Comparison of ENCODE assay signal across 27 mouse cellular contexts in genomic region chr10:61787541-61788313, GRCm38 (mm10). TPM values are rescaled to one million over a fixed set of nuclear protein-coding genes. Genes with fewer than 3 reads are reported as not detected.
DNase-seq lines count a peak whose midpoint lies in the region; ATAC-seq and TF ChIP-seq lines count a peak whose summit lies in the region.
"Had no signal": no experiment of that assay in that cellular context is flagged by ENCODE, and none has a peak within 500 bp of the region (broad histone marks: within the 10 kb centered on the region; RNA-seq: fewer than 3 reads in every experiment).

No protein-coding gene starts in this region.

- no peak for TF ChIP-seq POLR2A in brain, embryonic 14.5 days (IDR thresholded peaks at IDR 0.05; ENCODE audit: borderline replicate concordance, extremely low read depth, insufficient read depth, insufficient read length, poor library complexity, severe bottlenecking)

- WGBS in kidney, postnatal 0 days: 37% methylated on average over 10 of the region's 10 CpGs
- WGBS in liver, embryonic 16.5 days (ENCODE audit: insufficient replicate concordance): 49% methylated on average over 10 of the region's 10 CpGs
- 61% methylated on average over 10 of the region's 10 CpGs for WGBS in liver, embryonic 12.5 days (ENCODE audit: insufficient replicate concordance)
- 77% methylated on average over 10 of the region's 10 CpGs for WGBS in intestine, embryonic 16.5 days

- H3K27me3 ChIP-seq in kidney, postnatal 0 days (ENCODE audit: insufficient read depth, low read length): no peaks in the 10 kb centered on the region
- peaks cover 24% of the 10 kb centered on the region for H3K27me3 ChIP-seq in liver, embryonic 16.5 days (ENCODE audit: control insufficient read depth, insufficient read depth, low read depth, low read length)
- peaks cover 36% of the 10 kb centered on the region for H3K27me3 ChIP-seq in liver, embryonic 12.5 days (replicated peaks)
- no peaks in the 10 kb centered on the region for H3K27me3 ChIP-seq in intestine, embryonic 16.5 days (replicated peaks; ENCODE audit: control insufficient read depth, insufficient read depth, low read length)
- H3K27me3 ChIP-seq: embryonic facial prominence, embryonic 15.5 days; forebrain, embryonic 12.5 days; limb, embryonic 13.5 days had no signal

- ATAC-seq in kidney, postnatal 0 days (replicated peaks; ENCODE audit: low FRiP score, low read depth): 0 out of 2 replicates have a peak, but pooled peaks have one; percentile 19
- peak; percentile 36 for ATAC-seq in liver, embryonic 16.5 days (ENCODE audit: low read depth)
- ATAC-seq in liver, embryonic 12.5 days: no peak
- ATAC-seq in intestine, embryonic 16.5 days: no peak
- ATAC-seq: intestine, postnatal 0 days had no signal

- no peak overlapping the region for H3K27ac ChIP-seq in kidney, postnatal 0 days
- H3K27ac ChIP-seq in liver, embryonic 16.5 days (ENCODE audit: low read length): no peak overlapping the region
- H3K27ac ChIP-seq in liver, embryonic 12.5 days: no peak overlapping the region
- H3K27ac ChIP-seq in intestine, embryonic 16.5 days (ENCODE audit: low read length): no peak overlapping the region
- H3K27ac ChIP-seq: embryonic facial prominence, embryonic 10.5 days; embryonic facial prominence, embryonic 15.5 days; forebrain, embryonic 12.5 days; hindbrain, embryonic 13.5 days; limb, embryonic 13.5 days; stomach, embryonic 15.5 days had no signal

- no peak for TF ChIP-seq CTCF in kidney, postnatal 0 days (IDR thresholded peaks at IDR 0.05; ENCODE audit: low read depth)
- TF ChIP-seq CTCF in brain, embryonic 14.5 days (IDR thresholded peaks at IDR 0.05; ENCODE audit: borderline replicate concordance, extremely low read depth, insufficient read depth, insufficient read length): no peak

- H3K9me3 ChIP-seq in kidney, postnatal 0 days (replicated peaks; ENCODE audit: low read length): no peaks in the 10 kb centered on the region
- H3K9me3 ChIP-seq in liver, embryonic 16.5 days (replicated peaks; ENCODE audit: control insufficient read depth, low read length): no peaks in the 10 kb centered on the region
- H3K9me3 ChIP-seq in liver, embryonic 12.5 days (replicated peaks): no peaks in the 10 kb centered on the region
- H3K9me3 ChIP-seq in intestine, embryonic 16.5 days (ENCODE audit: control insufficient read depth, low read length): no peaks in the 10 kb centered on the region
- H3K9me3 ChIP-seq: embryonic facial prominence, embryonic 10.5 days; embryonic facial prominence, embryonic 15.5 days; forebrain, embryonic 12.5 days; hindbrain, embryonic 13.5 days; limb, embryonic 13.5 days; stomach, embryonic 15.5 days had no signal

- H3K9ac ChIP-seq in kidney, postnatal 0 days (ENCODE audit: low read depth, low read length): no peak overlapping the region
- H3K9ac ChIP-seq in liver, embryonic 16.5 days (ENCODE audit: low read depth, low read length): no peak overlapping the region
- H3K9ac ChIP-seq in liver, embryonic 12.5 days: no peak overlapping the region
- H3K9ac ChIP-seq in intestine, embryonic 16.5 days (ENCODE audit: low read depth, low read length): no peak overlapping the region
- H3K9ac ChIP-seq: embryonic facial prominence, embryonic 15.5 days; forebrain, embryonic 12.5 days; hindbrain, embryonic 13.5 days; limb, embryonic 13.5 days; lung, embryonic 14.5 days; stomach, embryonic 15.5 days had no signal

- H3K4me1 ChIP-seq in kidney, postnatal 0 days (replicated peaks; ENCODE audit: insufficient read depth, low read length): peaks cover 4% of the 10 kb centered on the region; the same call in 1 of the 2 replicates
- H3K4me1 ChIP-seq in liver, embryonic 16.5 days (ENCODE audit: control insufficient read depth, low read depth, low read length): peaks cover 3% of the 10 kb centered on the region
- H3K4me1 ChIP-seq in liver, embryonic 12.5 days: peaks cover 5% of the 10 kb centered on the region; the same call in 1 of the 2 replicates
- H3K4me1 ChIP-seq in intestine, embryonic 16.5 days (ENCODE audit: control insufficient read depth, insufficient read depth, low read length): peaks cover under 1% of the 10 kb centered on the region; the same call in 1 of the 2 replicates

- peak; percentile 31 to 39 for DNase-seq in cerebellum, postnatal 10 days
- DNase-seq in cerebellum, adult 11 months: no peak
- peak; percentile 36 for DNase-seq in kidney, postnatal 0 days (ENCODE audit: low spot score)
- DNase-seq in kidney, adult 8-10 months: no peak
- DNase-seq in brain, embryonic 14.5 days (ENCODE audit: low read depth): peak; percentile 42
- DNase-seq: adrenal gland, postnatal 10 days; cerebellum, adult 18-20 months; cerebellum, postnatal 25 days; gastrocnemius, postnatal 25 days; heart, adult 11 months; heart, postnatal 36 days; lung, embryonic 14.5 days; lung, postnatal 14 days; midbrain, embryonic 14.5 days; right cerebral cortex, postnatal 25 days had no signal

- no peaks in the 10 kb centered on the region for H3K36me3 ChIP-seq in kidney, postnatal 0 days (ENCODE audit: insufficient read depth, low read length)
- H3K36me3 ChIP-seq in liver, embryonic 16.5 days (ENCODE audit: control insufficient read depth, insufficient read depth): no peaks in the 10 kb centered on the region
- H3K36me3 ChIP-seq in liver, embryonic 12.5 days: no peaks in the 10 kb centered on the region
- H3K36me3 ChIP-seq in intestine, embryonic 16.5 days (ENCODE audit: control insufficient read depth, insufficient read depth, low read length): no peaks in the 10 kb centered on the region
- H3K36me3 ChIP-seq: embryonic facial prominence, embryonic 10.5 days; embryonic facial prominence, embryonic 15.5 days; forebrain, embryonic 12.5 days; hindbrain, embryonic 13.5 days; limb, embryonic 13.5 days; stomach, embryonic 15.5 days had no signal

- no peak overlapping the region for H3K4me2 ChIP-seq in kidney, postnatal 0 days (ENCODE audit: low read length)
- H3K4me2 ChIP-seq in liver, embryonic 16.5 days (ENCODE audit: low read depth, low read length): no peak overlapping the region
- no peak overlapping the region for H3K4me2 ChIP-seq in liver, embryonic 12.5 days
- no peak overlapping the region for H3K4me2 ChIP-seq in intestine, embryonic 16.5 days (ENCODE audit: low read depth, low read length)
- H3K4me2 ChIP-seq: embryonic facial prominence, embryonic 15.5 days; forebrain, embryonic 12.5 days; heart, embryonic 11.5 days; hindbrain, embryonic 13.5 days; limb, embryonic 13.5 days; liver, embryonic 11.5 days; lung, embryonic 14.5 days; stomach, embryonic 15.5 days had no signal

- no peak overlapping the region for H3K4me3 ChIP-seq in kidney, postnatal 0 days (replicated peaks; ENCODE audit: low read depth, low read length)
- H3K4me3 ChIP-seq in liver, embryonic 16.5 days (ENCODE audit: low read depth, low read length): no peak overlapping the region
- H3K4me3 ChIP-seq in liver, embryonic 12.5 days: no peak overlapping the region
- H3K4me3 ChIP-seq in intestine, embryonic 16.5 days (ENCODE audit: low read length): no peak overlapping the region
- H3K4me3 ChIP-seq: embryonic facial prominence, embryonic 10.5 days; embryonic facial prominence, embryonic 15.5 days; forebrain, embryonic 12.5 days; hindbrain, embryonic 13.5 days; limb, embryonic 13.5 days; stomach, embryonic 15.5 days had no signal

RNA-seq across cellular contexts. Expression of gene H2afy2, which starts 3.8 kb away (rescaled TPM):
- 83.0 and 87.4 TPM in 2 replicates for polyA plus RNA-seq in kidney, postnatal 0 days (2015; fragmentation: Nextera tagmentation; extraction: Ambion mirVana)
- polyA plus RNA-seq in liver, embryonic 16.5 days (2015; fragmentation: Nextera tagmentation; extraction: Ambion mirVana): 4.4 and 4.9 TPM in 2 replicates
- 17.3 and 19.4 TPM in 2 replicates for polyA plus RNA-seq in liver, embryonic 12.5 days (2016; fragmentation: Nextera tagmentation; extraction: Ambion mirVana)
- polyA plus RNA-seq in brain, embryonic 14.5 days (2012; rRNA removed): 140 and 186 TPM in 2 replicates
- 66.9 and 76.8 TPM in 2 replicates for polyA plus RNA-seq in intestine, embryonic 16.5 days (2015; fragmentation: Nextera tagmentation; extraction: Ambion mirVana)

Comparison
In these comparisons a context has a peak if more than half of its experiments do, and no peak if none do; other contexts are left out.
1. DNase-seq: peak in cerebellum, postnatal 10 days (2 of 2), kidney, postnatal 0 days (single experiment) and brain, embryonic 14.5 days (single experiment); none in cerebellum, adult 11 months (single experiment) and kidney, adult 8-10 months (0 of 2).
2. ATAC-seq: peak in kidney, postnatal 0 days (single experiment) and liver, embryonic 16.5 days (single experiment); none in liver, embryonic 12.5 days (single experiment) and intestine, embryonic 16.5 days (single experiment).